ENCODE assay signal across 8 mouse cellular contexts in genomic region chr7:60243746-60244145, GRCm38 (mm10).
DNase-seq lines count a peak whose midpoint lies in the region; ATAC-seq lines count a peak whose summit lies in the region.
"Not testable (repeated sequence)": the region's sequence is repeated elsewhere in the genome, so short reads cannot be mapped to it uniquely, and the experiment has no call there.

No protein-coding gene starts in this region.

- peak overlapping the region; percentile 53 for H3K9ac ChIP-seq in embryonic facial prominence, embryonic 14.5 days (ENCODE audit: low read depth, low read length)
- H3K9ac ChIP-seq in heart, embryonic 11.5 days (ENCODE audit: low read depth, low read length), result peak overlapping the region; percentile 52; the same call in 1 of the 2 replicates

- peak; percentile 67 for DNase-seq in 3T3-L1 (ENCODE audit: low read depth, low spot score)
- peak; percentile 18 for DNase-seq in c-Kit-positive CD71-negative TER-119-negative erythroid progenitor cells, embryonic 14.5 days (ENCODE audit: low read depth)
- peak; percentile 65 for DNase-seq in embryonic facial prominence, embryonic 14.5 days (ENCODE audit: low spot score)
- DNase-seq in kidney, adult 18-20 months, result peak; percentile 31
- DNase-seq in left cerebral cortex, postnatal 25 days (ENCODE audit: low spot score in 2 of 2), result peak; percentile 30 to 46
- peak; percentile 24 for DNase-seq in lung, postnatal 25 days (ENCODE audit: low spot score)
- DNase-seq in right cerebral cortex, adult 2 months (ENCODE audit: low spot score in 2 of 2), result peak; percentile 14 to 27

- WGBS in embryonic facial prominence, embryonic 14.5 days, result 37% methylated on average over 11 of the region's 11 CpGs
- WGBS in heart, embryonic 11.5 days (ENCODE audit: insufficient replicate concordance), result 31% methylated on average over 11 of the region's 11 CpGs

- H3K4me2 ChIP-seq in embryonic facial prominence, embryonic 14.5 days (ENCODE audit: low read depth, low read length), result peak overlapping the region; percentile 40
- peak overlapping the region; percentile 44 for H3K4me2 ChIP-seq in heart, embryonic 11.5 days

- not testable (repeated sequence) for H3K36me3 ChIP-seq in embryonic facial prominence, embryonic 14.5 days (ENCODE audit: control insufficient read depth, insufficient read depth, low read length); heart, embryonic 11.5 days (ENCODE audit: control insufficient read depth, insufficient read depth, low read length)

- intact Hi-C loops in left cerebral cortex, postnatal 25 days (cut with DNase I), result loop anchor here (2.0 kb wide), 1 partner anchor 239 kb away; the partner anchor contains the start of genes Gm38393 and Snurf

- H3K9me3 ChIP-seq in embryonic facial prominence, embryonic 14.5 days (ENCODE audit: control insufficient read depth, low read length); heart, embryonic 11.5 days (replicated peaks; ENCODE audit: control insufficient read depth, low read length): not testable (repeated sequence)

- peak; percentile 93 for ATAC-seq in embryonic facial prominence, embryonic 14.5 days (ENCODE audit: low read depth)
- peak; percentile 72; the same call in 1 of the 2 replicates for ATAC-seq in heart, embryonic 11.5 days (replicated peaks; ENCODE audit: insufficient number of reproducible peaks, low FRiP score, low TSS enrichment)

- not testable (repeated sequence) for H3K4me1 ChIP-seq in embryonic facial prominence, embryonic 14.5 days (ENCODE audit: control insufficient read depth, insufficient read depth, low read length); heart, embryonic 11.5 days (ENCODE audit: control insufficient read depth, insufficient read depth, low read length)

- not testable (repeated sequence) for H3K27ac ChIP-seq in embryonic facial prominence, embryonic 14.5 days (replicated peaks; ENCODE audit: low read depth, low read length); heart, embryonic 11.5 days (ENCODE audit: low read depth, low read length)

- peak overlapping the region; percentile 40 for H3K4me3 ChIP-seq in embryonic facial prominence, embryonic 14.5 days (ENCODE audit: low read depth, low read length)
- peak overlapping the region; percentile 45 for H3K4me3 ChIP-seq in heart, embryonic 11.5 days (ENCODE audit: low read depth, low read length)

- H3K27me3 ChIP-seq in embryonic facial prominence, embryonic 14.5 days (replicated peaks; ENCODE audit: control insufficient read depth, insufficient read depth, low read length); heart, embryonic 11.5 days (ENCODE audit: control insufficient read depth, insufficient read depth, low read length): not testable (repeated sequence)
